Mouse (Mus musculus): Measurements from ENCODE around the gene Fam47c. TPM values are rescaled to one million over a fixed set of nuclear protein-coding genes. Genes with fewer than 3 reads are reported as not detected.

Gene Fam47c
- polyA plus RNA-seq (2016; fragmentation: Nextera tagmentation; extraction: Ambion mirVana), result not detected in 2 replicates

DNA sequence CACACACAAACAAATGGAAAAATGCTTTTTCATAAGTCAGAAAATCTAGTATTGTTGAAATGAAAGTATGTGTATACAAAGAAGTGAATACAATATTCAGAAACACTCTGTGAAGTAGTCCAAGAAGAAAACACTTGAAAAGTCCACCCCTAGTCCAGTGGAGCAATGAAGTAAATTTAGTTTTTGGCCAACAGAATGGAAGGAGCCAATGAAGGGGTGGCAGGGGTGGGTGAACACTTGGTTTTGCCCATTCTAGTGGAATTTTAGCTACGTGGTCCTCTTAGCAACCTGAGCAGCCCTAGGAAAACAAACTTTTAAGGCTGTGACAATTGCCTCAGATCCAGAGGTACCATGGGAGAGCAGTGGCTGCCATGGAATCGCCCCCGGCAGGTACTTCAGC lies at the start of gene Fam47c:
Gene Fam47c (plus strand): TSS at position 301 of the 400 bp plus-strand sequence.
- Histone ChIP-seq H3K27me3 (no peaks in the 10 kb centered on the region), H3K4me1 (no peaks in the 10 kb centered on the region), H3K27ac (replicated peaks) (no peak within 1 kb of the TSS), H3K4me2 (replicated peaks) (no peak within 1 kb of the TSS), H3K9ac (replicated peaks) (no peak within 1 kb of the TSS), H3K4me3 (no peak within 1 kb of the TSS), H3K36me3 (no peaks in the 10 kb centered on the region), H3K9me3 (no peaks in the 10 kb centered on the region)
- ATAC-seq (ENCODE audit: low FRiP score, low read depth), result no peak
- 89% methylated on average over 3 of the region's 3 CpGs for WGBS

DNA sequence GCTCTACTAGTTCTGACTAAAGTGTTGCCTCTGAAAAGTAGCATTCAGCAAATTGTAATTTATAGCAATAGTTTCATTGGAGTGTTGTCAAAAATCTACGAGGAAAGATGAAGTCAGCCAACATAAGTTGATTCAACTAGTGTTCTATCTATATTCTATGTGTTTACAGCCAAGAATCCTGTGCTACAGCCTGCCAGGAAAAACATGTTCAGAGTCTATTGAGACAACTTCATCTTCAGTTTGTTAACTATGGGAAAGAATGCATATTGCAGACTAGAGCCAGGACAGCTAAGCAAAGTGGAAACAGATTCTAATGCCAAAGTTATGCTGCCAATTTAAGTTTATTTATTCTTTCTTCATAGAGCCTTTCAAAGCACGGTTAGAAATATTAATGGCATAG lies 31.8 kb downstream of the Fam47c start:
- ATAC-seq (ENCODE audit: low FRiP score, low read depth), result no peak

DNA sequence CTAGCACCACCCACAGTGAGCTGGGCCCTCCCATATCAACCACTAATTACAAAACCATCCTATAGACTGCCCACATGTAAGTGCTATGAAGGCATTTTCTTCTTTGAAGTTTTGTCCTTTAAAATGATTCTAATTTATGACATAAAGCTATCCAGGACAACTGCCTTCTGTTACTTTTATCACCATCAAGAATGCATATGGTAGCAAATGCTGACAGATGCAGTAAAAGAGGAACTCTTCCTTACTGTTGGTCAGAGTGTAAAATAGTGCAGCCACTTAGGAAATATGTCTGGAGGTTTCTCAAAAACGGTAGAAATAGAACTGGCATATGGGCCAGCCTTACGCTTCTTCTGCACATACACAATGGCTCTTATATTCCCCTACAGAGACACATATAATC lies 39.5 kb downstream of the Fam47c start:
- no peaks in the 10 kb centered on the region for H3K4me1 ChIP-seq
- no peaks in the 10 kb centered on the region for H3K9me3 ChIP-seq
- no peak overlapping the region for H3K9ac ChIP-seq (replicated peaks)
- H3K4me2 ChIP-seq (replicated peaks), result no peak overlapping the region
- no peak overlapping the region for H3K27ac ChIP-seq (replicated peaks)
- WGBS, result 81% methylated on average over 2 of the region's 2 CpGs
- H3K4me3 ChIP-seq, result no peak overlapping the region
- no peaks in the 10 kb centered on the region for H3K27me3 ChIP-seq
- H3K36me3 ChIP-seq, result no peaks in the 10 kb centered on the region
- ATAC-seq (ENCODE audit: low FRiP score, low read depth), result no peak

More for the DNA sequence above, 31.8 kb downstream of the Fam47c start:
- Histone ChIP-seq H3K9me3 (no peaks in the 10 kb centered on the region), H3K27ac (replicated peaks) (no peak overlapping the region), H3K9ac (replicated peaks) (no peak overlapping the region), H3K4me3 (no peak overlapping the region), H3K27me3 (no peaks in the 10 kb centered on the region), H3K4me2 (replicated peaks) (no peak overlapping the region), H3K36me3 (no peaks in the 10 kb centered on the region), H3K4me1 (no peaks in the 10 kb centered on the region)
- 68% methylated on average over 2 of the region's 2 CpGs for WGBS

Other genes starting within 250 kb of the Fam47c start
- 6.4 and 6.8 TPM in 2 replicates for gene Prrg1, start 153.9 kb upstream of the Fam47c start, polyA plus RNA-seq (2016; fragmentation: Nextera tagmentation; extraction: Ambion mirVana)

Data from midbrain, embryonic 12.5 days (tissue).